Mouse (Mus musculus) midbrain, embryonic 12.5 days (tissue): ENCODE data around the gene Xpo5. TPM values are rescaled to one million over a fixed set of nuclear protein-coding genes. Genes with fewer than 3 reads are reported as not detected.

Experiments
- ATAC-seq: fragments of 200-750 bp; cut with Nextera tagmentation; 2 replicates; pipeline ENCODE4 v1.8.0; 2017; ENCODE audit warnings: low read depth, moderate TSS enrichment, moderate library complexity; ENCODE audit not compliant: low FRiP score
- H3K27ac ChIP-seq: fragments of 300-500 bp; sonication (generic); replicated peaks from 2 replicates; pipeline ENCODE4 v1.5.1; 2016; ENCODE audit warnings: mild to moderate bottlenecking
- H3K27me3 ChIP-seq: fragments of 300-500 bp; sonication (generic); 2 replicates; pipeline ENCODE4 v1.6.1; 2016; ENCODE audit warnings: mild to moderate bottlenecking
- H3K36me3 ChIP-seq: fragments of 300-500 bp; sonication (generic); 2 replicates; pipeline ENCODE4 v1.6.1; 2016
- H3K4me1 ChIP-seq: fragments of 300-500 bp; sonication (generic); 2 replicates; pipeline ENCODE4 v1.6.1; 2016
- H3K4me2 ChIP-seq: fragments of 300-500 bp; sonication (generic); replicated peaks from 2 replicates; pipeline ENCODE4 v1.6.1; 2016; ENCODE audit warnings: mild to moderate bottlenecking, moderate library complexity
- H3K4me3 ChIP-seq: fragments of 300-500 bp; sonication (generic); 2 replicates; pipeline ENCODE4 v1.5.1; 2016; ENCODE audit warnings: mild to moderate bottlenecking
- H3K9ac ChIP-seq: fragments of 300-500 bp; sonication (generic); replicated peaks from 2 replicates; pipeline ENCODE4 v1.6.1; 2016; ENCODE audit warnings: mild to moderate bottlenecking, moderate library complexity
- H3K9me3 ChIP-seq: fragments of 300-500 bp; sonication (generic); 2 replicates; pipeline ENCODE4 v1.6.1; 2016; ENCODE audit warnings: mild to moderate bottlenecking
- WGBS: fragments of 180-500 bp; shearing (Covaris S2); methylation state at CpG from one replicate; pipeline ENCODE4 v1.1.7; 2016; 5-methylcytosine and 5-hydroxymethylcytosine counted together
- polyA plus RNA-seq: library from polyadenylated mRNA; unstranded; fragments of >200 nt; fragmentation: Nextera tagmentation; extraction: Ambion mirVana; gene quantifications from 2 replicates; pipeline ENCODE4 v1.2.1, GENCODE M21; 2016

Gene Xpo5
- polyA plus RNA-seq, 1 experiment from 2014 or later = 63.2 TPM

GRCm38 (mm10) chr17:46206676-46207075, 4.1 kb downstream of the Xpo5 start:
- no peak overlapping the region for H3K9ac ChIP-seq
- H3K27ac ChIP-seq = no peak overlapping the region
- peaks cover 68% of the 10 kb centered on the region for H3K36me3 ChIP-seq
- peaks cover 18% of the 10 kb centered on the region for H3K4me1 ChIP-seq
- H3K4me3 ChIP-seq = no peak overlapping the region
- H3K27me3 ChIP-seq = no peaks in the 10 kb centered on the region
- no peak overlapping the region for H3K4me2 ChIP-seq
- no peak for ATAC-seq
- H3K9me3 ChIP-seq = no peaks in the 10 kb centered on the region

GRCm38 (mm10) chr17:46210550-46210949, 8.0 kb downstream of the Xpo5 start:
- WGBS = 92% methylated on average over 3 of the region's 3 CpGs
- Histone ChIP-seq H3K27me3 (no peaks in the 10 kb centered on the region), H3K27ac (no peak overlapping the region), H3K9me3 (no peaks in the 10 kb centered on the region), H3K9ac (no peak overlapping the region), H3K36me3 (peaks cover 95% of the 10 kb centered on the region), H3K4me3 (no peak overlapping the region), H3K4me1 (no peaks in the 10 kb centered on the region), H3K4me2 (no peak overlapping the region)
- no peak for ATAC-seq

- Histone ChIP-seq H3K27me3 (no peaks in the 10 kb centered on the region), H3K27ac (no peak overlapping the region), H3K9ac (no peak overlapping the region), H3K4me2 (no peak overlapping the region), H3K9me3 (no peaks in the 10 kb centered on the region), H3K4me3 (no peak overlapping the region), H3K36me3 (peaks cover 94% of the 10 kb centered on the region), H3K4me1 (no peaks in the 10 kb centered on the region)
- WGBS = 94% methylated on average over 3 of the region's 3 CpGs
- ATAC-seq = no peak
Measured at GRCm38 (mm10) chr17:46221601-46222000, 19.0 kb downstream of the Xpo5 start.

- Histone ChIP-seq H3K36me3 (peaks cover 97% of the 10 kb centered on the region), H3K9me3 (no peaks in the 10 kb centered on the region)
Measured at GRCm38 (mm10) chr17:46227576-46227975, 25.0 kb downstream of the Xpo5 start.

GRCm38 (mm10) chr17:46236067-46236466, 33.5 kb downstream of the Xpo5 start:
- no peaks in the 10 kb centered on the region for H3K4me1 ChIP-seq
- H3K27ac ChIP-seq = no peak overlapping the region
- no peak for ATAC-seq
- no peak overlapping the region for H3K4me2 ChIP-seq
- H3K27me3 ChIP-seq = no peaks in the 10 kb centered on the region
- peaks cover 86% of the 10 kb centered on the region for H3K36me3 ChIP-seq
- no peak overlapping the region for H3K9ac ChIP-seq
- H3K9me3 ChIP-seq = no peaks in the 10 kb centered on the region
- no peak overlapping the region for H3K4me3 ChIP-seq
- WGBS = 86% methylated on average over 1 of the region's 1 CpGs

More at GRCm38 (mm10) chr17:46227576-46227975, 25.0 kb downstream of the Xpo5 start:
- H3K27me3 ChIP-seq = no peaks in the 10 kb centered on the region
- H3K27ac ChIP-seq = no peak overlapping the region
- no peak overlapping the region for H3K4me3 ChIP-seq
- H3K9ac ChIP-seq = no peak overlapping the region
- ATAC-seq = no peak
- H3K4me2 ChIP-seq = no peak overlapping the region
- H3K4me1 ChIP-seq = no peaks in the 10 kb centered on the region
- 88% methylated on average over 7 of the region's 7 CpGs for WGBS

GRCm38 (mm10) chr17:46237079-46237478, 34.5 kb downstream of the Xpo5 start:
- 91% methylated on average over 6 of the region's 6 CpGs for WGBS
- no peak for ATAC-seq

GRCm38 (mm10) chr17:46237480-46237879, 34.9 kb downstream of the Xpo5 start:
- Histone ChIP-seq H3K4me3 (no peak overlapping the region), H3K9me3 (no peaks in the 10 kb centered on the region), H3K27ac (no peak overlapping the region), H3K4me1 (no peaks in the 10 kb centered on the region), H3K27me3 (no peaks in the 10 kb centered on the region), H3K36me3 (peaks cover 89% of the 10 kb centered on the region), H3K4me2 (no peak overlapping the region), H3K9ac (no peak overlapping the region)
- 88% methylated on average over 5 of the region's 5 CpGs for WGBS
- no peak for ATAC-seq

More at GRCm38 (mm10) chr17:46237079-46237478, 34.5 kb downstream of the Xpo5 start:
- Histone ChIP-seq H3K4me1 (no peaks in the 10 kb centered on the region), H3K27me3 (no peaks in the 10 kb centered on the region), H3K36me3 (peaks cover 89% of the 10 kb centered on the region), H3K27ac (no peak overlapping the region), H3K4me2 (no peak overlapping the region), H3K9me3 (no peaks in the 10 kb centered on the region), H3K9ac (no peak overlapping the region), H3K4me3 (no peak overlapping the region)

GRCm38 (mm10) chr17:46239516-46240114, 37.0 kb downstream of the Xpo5 start:
- WGBS = 90% methylated on average over 15 of the region's 15 CpGs
- H3K4me2 ChIP-seq = no peak overlapping the region
- ATAC-seq = no peak
- H3K9me3 ChIP-seq = no peaks in the 10 kb centered on the region
- no peak overlapping the region for H3K9ac ChIP-seq
- no peaks in the 10 kb centered on the region for H3K27me3 ChIP-seq
- no peaks in the 10 kb centered on the region for H3K4me1 ChIP-seq
- H3K27ac ChIP-seq = no peak overlapping the region
- H3K4me3 ChIP-seq = no peak overlapping the region
- peaks cover 90% of the 10 kb centered on the region for H3K36me3 ChIP-seq

GRCm38 (mm10) chr17:46241471-46241870, 38.9 kb downstream of the Xpo5 start:
- no peak overlapping the region for H3K9ac ChIP-seq
- peaks cover 3% of the 10 kb centered on the region for H3K4me1 ChIP-seq
- H3K36me3 ChIP-seq = peaks cover 95% of the 10 kb centered on the region
- H3K4me3 ChIP-seq = no peak overlapping the region
- WGBS = 83% methylated on average over 11 of the region's 11 CpGs
- H3K27me3 ChIP-seq = no peaks in the 10 kb centered on the region
- no peak overlapping the region for H3K4me2 ChIP-seq
- H3K27ac ChIP-seq = no peak overlapping the region
- no peak for ATAC-seq
- H3K9me3 ChIP-seq = no peaks in the 10 kb centered on the region

GRCm38 (mm10) chr17:46242274-46242673, 39.7 kb downstream of the Xpo5 start:
- Histone ChIP-seq H3K9ac (no peak overlapping the region), H3K27me3 (no peaks in the 10 kb centered on the region), H3K36me3 (peaks cover 87% of the 10 kb centered on the region), H3K4me2 (no peak overlapping the region), H3K9me3 (no peaks in the 10 kb centered on the region), H3K4me3 (no peak overlapping the region), H3K27ac (no peak overlapping the region), H3K4me1 (peaks cover 10% of the 10 kb centered on the region)
- ATAC-seq = no peak
- WGBS = 89% methylated on average over 13 of the region's 13 CpGs

GRCm38 (mm10) chr17:46242993-46243392, 40.4 kb downstream of the Xpo5 start:
- Histone ChIP-seq H3K27ac (no peak overlapping the region), H3K4me2 (no peak overlapping the region), H3K4me3 (no peak overlapping the region), H3K4me1 (peaks cover 10% of the 10 kb centered on the region), H3K27me3 (no peaks in the 10 kb centered on the region), H3K36me3 (peaks cover 82% of the 10 kb centered on the region), H3K9me3 (no peaks in the 10 kb centered on the region), H3K9ac (no peak overlapping the region)
- ATAC-seq = no peak
- WGBS = 90% methylated on average over 4 of the region's 4 CpGs

- H3K4me1 ChIP-seq = peaks cover 11% of the 10 kb centered on the region
- no peak overlapping the region for H3K9ac ChIP-seq
- H3K4me3 ChIP-seq = no peak overlapping the region
- no peaks in the 10 kb centered on the region for H3K9me3 ChIP-seq
- H3K36me3 ChIP-seq = peaks cover 76% of the 10 kb centered on the region
- no peak overlapping the region for H3K4me2 ChIP-seq
- ATAC-seq = no peak
- 76% methylated on average over 2 of the region's 2 CpGs for WGBS
- H3K27me3 ChIP-seq = no peaks in the 10 kb centered on the region
- H3K27ac ChIP-seq = no peak overlapping the region
Measured at GRCm38 (mm10) chr17:46243624-46244023, 41.0 kb downstream of the Xpo5 start.

- Histone ChIP-seq H3K4me1 (peaks cover 19% of the 10 kb centered on the region), H3K4me2 (no peak overlapping the region), H3K9me3 (no peaks in the 10 kb centered on the region), H3K27ac (no peak overlapping the region), H3K4me3 (no peak overlapping the region), H3K9ac (no peak overlapping the region), H3K36me3 (peaks cover 73% of the 10 kb centered on the region), H3K27me3 (no peaks in the 10 kb centered on the region)
- WGBS = 86% methylated on average over 10 of the region's 10 CpGs
- ATAC-seq = no peak
Measured at GRCm38 (mm10) chr17:46244579-46244978, 42.0 kb downstream of the Xpo5 start.
